Mouse (Mus musculus) liver, embryonic 16.5 days (tissue): ENCODE measurements around the gene Tfap4. TPM values are rescaled to one million over a fixed set of nuclear protein-coding genes. Genes with fewer than 3 reads are reported as not detected.

Experiments used
- ATAC-seq: fragments of 200-750 bp; cut with Nextera tagmentation; 2 replicates; pipeline ENCODE4 v1.8.0; 2017; ENCODE audit warnings: low read depth, mild to moderate bottlenecking, moderate number of reproducible peaks, moderate library complexity
- H3K27ac ChIP-seq: fragments of 300-500 bp; sonication (generic); 2 replicates; pipeline ENCODE4 v1.5.1; 2014; ENCODE audit warnings: mild to moderate bottlenecking, low read length
- H3K27me3 ChIP-seq: fragments of 300-500 bp; sonication (generic); 2 replicates; pipeline ENCODE4 v1.6.1; 2014; ENCODE audit warnings: low read depth, low read length, mixed read lengths; ENCODE audit not compliant: control insufficient read depth, insufficient read depth
- H3K36me3 ChIP-seq: fragments of 300-500 bp; sonication (generic); 2 replicates; pipeline ENCODE4 v1.6.1; 2014; ENCODE audit warnings: mild to moderate bottlenecking; ENCODE audit not compliant: control insufficient read depth, insufficient read depth
- H3K4me1 ChIP-seq: fragments of 300-500 bp; sonication (generic); 2 replicates; pipeline ENCODE4 v1.6.1; 2014; ENCODE audit warnings: low read depth, low read length, mixed read lengths; ENCODE audit not compliant: control insufficient read depth
- H3K4me2 ChIP-seq: fragments of 300-500 bp; sonication (generic); 2 replicates; pipeline ENCODE4 v1.6.1; 2014; ENCODE audit warnings: low read depth, low read length, mixed read lengths
- H3K4me3 ChIP-seq: fragments of 300-500 bp; sonication (generic); 2 replicates; pipeline ENCODE4 v1.5.1; 2014; ENCODE audit warnings: low read depth, mild to moderate bottlenecking, low read length
- H3K9ac ChIP-seq: fragments of 300-500 bp; sonication (generic); 2 replicates; pipeline ENCODE4 v1.6.1; 2014; ENCODE audit warnings: low read depth, low read length
- H3K9me3 ChIP-seq: fragments of 300-500 bp; sonication (generic); replicated peaks from 2 replicates; pipeline ENCODE4 v1.6.1; 2016; ENCODE audit warnings: low read length; ENCODE audit not compliant: control insufficient read depth
- WGBS: fragments of 180-500 bp; shearing (Covaris S2); extraction: QIAGEN DNeasy Blood & Tissue Kit; methylation state at CpG from one replicate; pipeline ENCODE4 v1.1.7; 2014; ENCODE audit not compliant: insufficient replicate concordance; 5-methylcytosine and 5-hydroxymethylcytosine counted together
- polyA plus RNA-seq: library from polyadenylated mRNA; unstranded; fragments of >200 nt; fragmentation: Nextera tagmentation; extraction: Ambion mirVana; gene quantifications from 2 replicates; pipeline ENCODE4 v1.2.1, GENCODE M21; 2015

Tfap4 gene
- polyA plus RNA-seq, 1 experiment from 2014 or later = 4.7 TPM

DNA sequence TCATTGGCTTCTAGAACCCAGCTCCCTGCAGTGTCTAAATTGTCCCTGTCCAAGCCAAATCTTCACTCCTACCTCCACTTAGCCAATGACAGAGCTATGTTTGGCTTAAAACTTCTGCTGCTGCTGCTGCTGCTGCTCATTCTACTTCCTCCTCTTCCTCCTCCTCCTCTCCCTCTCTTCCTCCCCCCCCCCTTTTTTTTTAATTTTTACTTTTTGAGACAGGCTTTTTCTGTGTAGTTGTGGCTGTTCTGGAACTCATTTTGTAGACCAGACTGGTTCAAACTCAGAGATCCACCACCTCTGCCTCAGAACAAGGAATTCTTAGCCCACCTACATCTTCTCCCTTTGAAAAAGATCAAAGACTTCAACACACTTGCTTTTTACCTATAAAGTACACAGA lies 57.1 kb downstream of the Tfap4 start:
- Histone ChIP-seq H3K4me2 (no peak overlapping the region), H3K36me3 (no peaks in the 10 kb centered on the region), H3K9me3 (no peaks in the 10 kb centered on the region), H3K4me1 (no peaks in the 10 kb centered on the region; the same call in none of the 2 replicates), H3K4me3 (no peak overlapping the region), H3K27me3 (no peaks in the 10 kb centered on the region), H3K9ac (no peak overlapping the region), H3K27ac (no peak overlapping the region)
- no peak for ATAC-seq

DNA sequence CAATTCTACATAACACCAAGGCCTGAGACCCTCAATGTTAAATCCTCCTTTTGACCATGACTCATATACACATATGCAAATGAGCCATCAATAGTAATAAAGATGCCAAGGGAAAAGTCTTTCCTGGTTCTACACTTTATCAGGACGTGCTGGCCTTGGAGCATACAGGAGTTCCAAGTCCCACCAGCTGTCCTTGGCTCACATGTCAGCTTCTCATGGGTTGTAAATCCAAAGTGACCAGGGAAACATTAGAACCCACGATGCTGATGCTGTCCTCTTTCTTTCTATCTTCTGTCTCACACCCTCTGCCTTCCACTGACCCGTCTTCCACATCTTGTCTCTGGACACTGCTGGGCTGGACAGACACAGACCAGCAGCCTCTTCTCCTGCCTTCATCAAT lies 58.0 kb downstream of the Tfap4 start:
- no peak for ATAC-seq
- Histone ChIP-seq H3K9me3 (no peaks in the 10 kb centered on the region), H3K36me3 (no peaks in the 10 kb centered on the region), H3K27ac (no peak overlapping the region), H3K4me2 (no peak overlapping the region), H3K27me3 (no peaks in the 10 kb centered on the region), H3K9ac (no peak overlapping the region), H3K4me1 (no peaks in the 10 kb centered on the region; the same call in none of the 2 replicates), H3K4me3 (no peak overlapping the region)
- WGBS = 55% methylated on average over 3 of the region's 3 CpGs

DNA sequence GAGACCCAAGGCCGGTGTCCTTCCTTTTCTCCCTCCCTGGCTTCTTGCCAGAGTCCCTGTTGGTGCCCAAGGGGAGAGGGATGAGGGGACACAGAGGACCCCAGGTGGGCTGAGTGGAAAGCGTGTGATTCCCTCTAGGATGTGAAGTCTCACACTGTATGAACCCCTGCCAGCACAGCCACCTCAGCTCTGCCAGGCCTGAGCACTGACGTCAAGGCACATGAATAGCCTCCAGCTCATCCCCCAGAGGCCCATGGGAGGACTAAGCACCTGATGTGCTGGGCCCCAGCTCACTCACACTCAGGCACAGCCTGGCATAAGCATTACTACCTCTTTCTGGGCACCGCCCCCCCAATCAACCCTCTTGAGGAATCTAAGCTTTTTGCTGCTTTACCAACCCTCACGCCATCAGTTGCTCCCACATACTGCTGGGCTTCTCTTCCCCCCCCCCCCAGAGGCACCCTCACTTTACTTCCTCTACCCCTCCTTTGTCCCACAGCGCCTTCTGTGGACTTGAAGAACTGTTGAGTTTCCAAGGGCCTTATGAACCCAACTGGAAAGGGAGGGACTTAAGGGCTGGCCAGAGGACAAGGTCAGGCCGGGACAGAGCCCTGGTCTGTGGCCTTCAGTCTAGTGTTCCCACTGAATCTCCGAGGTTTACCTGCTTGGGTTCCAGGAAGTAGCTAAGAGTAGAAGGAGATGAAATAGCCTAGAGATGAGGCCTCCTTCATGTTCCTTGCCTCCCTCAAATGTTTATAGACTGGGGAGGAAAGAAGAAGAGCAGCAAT lies 58.9 kb downstream of the Tfap4 start:
- Histone ChIP-seq H3K4me2 (no peak overlapping the region), H3K27me3 (no peaks in the 10 kb centered on the region), H3K9ac (no peak overlapping the region), H3K4me3 (no peak overlapping the region), H3K27ac (no peak overlapping the region), H3K4me1 (no peaks in the 10 kb centered on the region), H3K36me3 (no peaks in the 10 kb centered on the region), H3K9me3 (no peaks in the 10 kb centered on the region)
- ATAC-seq = no peak
- 64% methylated on average over 8 of the region's 8 CpGs for WGBS

DNA sequence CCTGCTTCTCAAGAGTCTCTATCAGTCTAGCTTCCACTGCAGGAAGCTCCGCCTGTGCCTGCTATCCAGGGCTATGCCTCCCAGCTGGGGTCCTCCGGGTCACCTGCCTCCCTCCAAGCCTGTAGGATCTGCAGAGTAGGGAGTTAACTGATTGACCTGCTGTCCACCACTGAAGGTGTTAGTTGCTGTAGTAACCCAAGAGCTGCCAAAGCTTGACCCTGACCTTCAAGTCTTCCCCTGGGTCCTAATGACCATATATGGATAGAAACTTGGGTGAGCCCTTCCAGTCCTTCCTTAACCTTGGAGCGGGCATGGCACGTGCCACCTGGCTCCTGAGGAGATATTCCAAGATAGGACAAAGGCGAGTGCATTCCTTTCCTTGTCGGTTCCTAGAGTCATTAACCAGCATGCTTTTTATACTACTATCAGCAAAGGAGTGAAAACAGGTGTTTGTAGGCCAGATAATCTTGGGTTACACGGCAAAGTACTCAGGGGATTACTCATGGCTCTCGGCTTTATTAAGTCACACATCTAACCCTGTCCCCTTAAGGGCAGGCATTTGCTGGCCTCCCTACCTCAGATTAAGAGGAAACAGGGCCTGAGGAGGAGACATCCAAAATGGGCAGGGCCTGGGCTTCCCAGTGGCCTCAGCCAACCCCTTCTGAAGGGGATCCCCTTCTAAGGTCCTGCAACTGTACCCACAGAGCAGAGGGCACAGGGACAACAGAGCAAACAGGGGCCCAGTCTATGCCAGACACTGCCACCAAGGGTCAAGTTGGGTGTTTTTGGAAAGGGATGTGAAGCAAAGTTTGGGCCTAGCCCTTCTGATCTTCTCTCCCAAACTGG lies 61.7 kb downstream of the Tfap4 start:
- Histone ChIP-seq H3K9ac (no peak overlapping the region), H3K4me1 (no peaks in the 10 kb centered on the region), H3K4me3 (no peak overlapping the region), H3K27me3 (no peaks in the 10 kb centered on the region), H3K4me2 (no peak overlapping the region), H3K9me3 (no peaks in the 10 kb centered on the region), H3K27ac (no peak overlapping the region), H3K36me3 (no peaks in the 10 kb centered on the region)
- no peak for ATAC-seq
- WGBS = 57% methylated on average over 8 of the region's 8 CpGs

DNA sequence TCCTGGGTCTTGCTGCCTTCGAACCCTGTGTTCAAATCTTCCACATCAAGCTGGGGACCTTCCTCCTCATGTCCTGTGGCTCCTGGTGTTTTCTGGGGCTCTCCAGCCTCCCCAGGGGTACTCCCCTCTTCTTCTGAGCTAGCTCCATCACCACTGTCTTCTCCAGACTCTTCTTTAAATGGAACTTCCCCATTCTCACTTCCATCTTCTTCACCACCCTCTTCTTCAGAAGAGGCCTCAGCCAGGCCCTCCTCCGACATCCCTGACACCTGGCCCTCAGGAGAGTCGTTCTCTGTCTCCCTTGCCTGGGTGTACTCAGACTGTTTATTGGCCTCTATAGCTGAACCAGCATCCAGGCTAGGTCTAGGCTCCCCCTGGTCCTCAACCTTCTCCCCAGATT lies 63.2 kb downstream of the Tfap4 start:
- Histone ChIP-seq H3K27me3 (no peaks in the 10 kb centered on the region), H3K27ac (no peak overlapping the region), H3K4me3 (no peak overlapping the region), H3K4me1 (no peaks in the 10 kb centered on the region), H3K9ac (no peak overlapping the region), H3K4me2 (no peak overlapping the region), H3K36me3 (no peaks in the 10 kb centered on the region), H3K9me3 (no peaks in the 10 kb centered on the region)
- ATAC-seq = no peak
- 53% methylated on average over 3 of the region's 3 CpGs for WGBS

DNA sequence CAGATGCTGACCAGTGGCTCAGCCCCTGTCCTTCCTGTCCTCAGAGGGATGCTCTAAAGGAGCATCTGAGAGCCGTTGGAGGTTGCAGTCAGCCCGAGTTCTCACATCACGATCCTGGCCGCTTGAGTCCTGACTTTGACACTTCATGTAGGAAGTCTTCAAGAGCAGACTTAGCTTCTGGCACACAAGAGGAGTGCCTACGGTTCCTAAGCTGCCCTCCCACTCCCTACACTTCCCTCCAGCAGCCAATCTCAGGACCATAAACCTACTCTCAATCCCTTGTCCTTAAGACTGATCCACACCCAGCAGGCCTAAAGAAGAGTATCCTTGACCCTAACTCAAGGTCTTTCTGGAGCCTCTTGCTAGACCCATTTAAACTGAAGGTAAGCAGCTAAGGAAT lies 63.8 kb downstream of the Tfap4 start:
- H3K27ac ChIP-seq = no peak overlapping the region
- H3K4me1 ChIP-seq = no peaks in the 10 kb centered on the region
- H3K9ac ChIP-seq = no peak overlapping the region
- WGBS = 75% methylated on average over 5 of the region's 5 CpGs
- ATAC-seq = no peak
- H3K36me3 ChIP-seq = no peaks in the 10 kb centered on the region
- no peak overlapping the region for H3K4me3 ChIP-seq
- H3K27me3 ChIP-seq = no peaks in the 10 kb centered on the region
- H3K4me2 ChIP-seq = no peak overlapping the region
- H3K9me3 ChIP-seq = no peaks in the 10 kb centered on the region

Other genes starting within 250 kb of the Tfap4 start
- gene Adcy9, start 139.4 kb downstream of the Tfap4 start, polyA plus RNA-seq = 0.48 and 0.65 TPM in 2 replicates
- gene Srl, start 18.0 kb downstream of the Tfap4 start, polyA plus RNA-seq = 2.9 and 4.4 TPM in 2 replicates
- 2.1 and 2.5 TPM in 2 replicates for gene Glis2, start 34.9 kb upstream of the Tfap4 start, polyA plus RNA-seq
- gene Pam16, start 65.1 kb upstream of the Tfap4 start, polyA plus RNA-seq = 50.8 and 54.5 TPM in 2 replicates
- gene Vasn, start 80.1 kb upstream of the Tfap4 start, polyA plus RNA-seq = 2.0 and 3.0 TPM in 2 replicates
- 46.5 and 47.3 TPM in 2 replicates for gene Dnaja3, start 80.1 kb upstream of the Tfap4 start, polyA plus RNA-seq
- 10.1 and 13.5 TPM in 2 replicates for gene Coro7, start 119.9 kb upstream of the Tfap4 start, polyA plus RNA-seq
- 29.1 and 35.1 TPM in 2 replicates for gene Nmral1, start 159.5 kb upstream of the Tfap4 start, polyA plus RNA-seq
- 39.1 and 39.2 TPM in 2 replicates for gene Hmox2, start 166.5 kb upstream of the Tfap4 start, polyA plus RNA-seq
- 23.3 and 27.3 TPM in 2 replicates for gene Cdip1, start 230.4 kb upstream of the Tfap4 start, polyA plus RNA-seq